Mouse (Mus musculus) heart, embryonic 15.5 days (tissue): ENCODE measurements at regions not wholly inside any gene's neighbourhood (a gene's known extent, or its start where the extent isn't known, plus 50 kb on each side); places are given as distances from the start of the nearest gene placed in this dataset.

ENCODE experiments used
- ATAC-seq: fragments of 200-750 bp; cut with Nextera tagmentation; replicated peaks from 2 replicates; pipeline ENCODE4 v1.8.0; 2017; ENCODE audit warnings: low read depth, moderate TSS enrichment; ENCODE audit not compliant: insufficient number of reproducible peaks, insufficient read depth, low FRiP score
- H3K27ac ChIP-seq: fragments of 300-500 bp; sonication (generic); 2 replicates; pipeline ENCODE4 v1.5.1; 2015; ENCODE audit warnings: mild to moderate bottlenecking, inconsistent platforms
- H3K27me3 ChIP-seq: fragments of 300-500 bp; sonication (generic); 2 replicates; pipeline ENCODE4 v1.6.1; 2015; ENCODE audit warnings: inconsistent platforms
- H3K36me3 ChIP-seq: fragments of 300-500 bp; sonication (generic); 2 replicates; pipeline ENCODE4 v1.6.1; 2015; ENCODE audit warnings: mild to moderate bottlenecking, inconsistent platforms
- H3K4me1 ChIP-seq: fragments of 300-500 bp; sonication (generic); replicated peaks from 2 replicates; pipeline ENCODE4 v1.6.1; 2015; ENCODE audit warnings: inconsistent platforms
- H3K4me2 ChIP-seq: fragments of 300-500 bp; sonication (generic); 2 replicates; pipeline ENCODE4 v1.6.1; 2015; ENCODE audit warnings: inconsistent platforms, mild to moderate bottlenecking, moderate library complexity
- H3K4me3 ChIP-seq: fragments of 300-500 bp; sonication (generic); 2 replicates; pipeline ENCODE4 v1.5.1; 2015; ENCODE audit warnings: mild to moderate bottlenecking, inconsistent platforms
- H3K9ac ChIP-seq: fragments of 300-500 bp; sonication (generic); 2 replicates; pipeline ENCODE4 v1.6.1; 2015; ENCODE audit warnings: mild to moderate bottlenecking, inconsistent platforms
- H3K9me3 ChIP-seq: fragments of 300-500 bp; sonication (generic); replicated peaks from 2 replicates; pipeline ENCODE4 v1.6.1; 2016; ENCODE audit warnings: inconsistent platforms
- WGBS: fragments of 180-500 bp; shearing (Covaris S2); methylation state at CpG from one replicate; pipeline ENCODE4 v1.1.7; 2015; ENCODE audit warnings: mixed read lengths; 5-methylcytosine and 5-hydroxymethylcytosine counted together

GRCm38 (mm10) chr8:26533444-26534421 lies 414.4 kb downstream of the Gm45692 start:
- Histone ChIP-seq H3K4me2 (peak overlapping the region; percentile 27; the same call in 1 of the 2 replicates), H3K4me1 (0 out of 2 replicates have a peak, but pooled peaks cover 6% of the 10 kb centered on the region), H3K27me3 (no peaks in the 10 kb centered on the region), H3K36me3 (no peaks in the 10 kb centered on the region), H3K27ac (no peak overlapping the region), H3K4me3 (no peak overlapping the region), H3K9ac (no peak overlapping the region), H3K9me3 (no peaks in the 10 kb centered on the region)
- no peak for ATAC-seq
- 37% methylated on average over 22 of the region's 22 CpGs for WGBS

- 23% methylated on average over 3 of the region's 3 CpGs for WGBS
Measured at GRCm38 (mm10) chr8:26535816-26536215, 416.5 kb downstream of the Gm45692 start.

GRCm38 (mm10) chr8:26553691-26554090 lies 423.4 kb upstream of the Zfp703 start:
- H3K9me3 ChIP-seq, result no peaks in the 10 kb centered on the region
- no peak overlapping the region for H3K27ac ChIP-seq
- H3K4me2 ChIP-seq, result no peak overlapping the region
- H3K36me3 ChIP-seq, result no peaks in the 10 kb centered on the region
- ATAC-seq, result no peak
- no peak overlapping the region for H3K4me3 ChIP-seq
- 75% methylated on average over 5 of the region's 5 CpGs for WGBS
- no peaks in the 10 kb centered on the region for H3K27me3 ChIP-seq
- no peak overlapping the region for H3K9ac ChIP-seq
- H3K4me1 ChIP-seq, result no peaks in the 10 kb centered on the region

More at GRCm38 (mm10) chr8:26535816-26536215, 416.5 kb downstream of the Gm45692 start:
- no peaks in the 10 kb centered on the region for H3K27me3 ChIP-seq
- 0 out of 2 replicates have a peak, but pooled peaks cover 6% of the 10 kb centered on the region for H3K4me1 ChIP-seq
- H3K36me3 ChIP-seq, result no peaks in the 10 kb centered on the region
- no peak overlapping the region for H3K9ac ChIP-seq
- no peak overlapping the region for H3K27ac ChIP-seq
- H3K4me3 ChIP-seq, result no peak overlapping the region
- H3K4me2 ChIP-seq, result no peak overlapping the region
- no peak for ATAC-seq
- no peaks in the 10 kb centered on the region for H3K9me3 ChIP-seq

GRCm38 (mm10) chr8:26559196-26559595 lies 417.9 kb upstream of the Zfp703 start:
- Histone ChIP-seq H3K4me3 (no peak overlapping the region), H3K9ac (no peak overlapping the region), H3K9me3 (no peaks in the 10 kb centered on the region), H3K4me2 (no peak overlapping the region), H3K27ac (no peak overlapping the region), H3K4me1 (peaks cover 3% of the 10 kb centered on the region; the same call in 1 of the 2 replicates), H3K36me3 (no peaks in the 10 kb centered on the region), H3K27me3 (no peaks in the 10 kb centered on the region)
- 68% methylated on average over 5 of the region's 5 CpGs for WGBS
- no peak for ATAC-seq

- Histone ChIP-seq H3K27me3 (no peaks in the 10 kb centered on the region), H3K27ac (no peak overlapping the region), H3K9ac (no peak overlapping the region), H3K9me3 (no peaks in the 10 kb centered on the region), H3K4me3 (no peak overlapping the region), H3K4me2 (no peak overlapping the region), H3K4me1 (peaks cover 3% of the 10 kb centered on the region; the same call in 1 of the 2 replicates), H3K36me3 (no peaks in the 10 kb centered on the region)
- no peak for ATAC-seq
- 78% methylated on average over 2 of the region's 2 CpGs for WGBS
Measured at GRCm38 (mm10) chr8:26563151-26563550, 414.0 kb upstream of the Zfp703 start.

- peaks cover 3% of the 10 kb centered on the region; the same call in 1 of the 2 replicates for H3K4me1 ChIP-seq
- no peak overlapping the region for H3K27ac ChIP-seq
- H3K9ac ChIP-seq, result no peak overlapping the region
- H3K4me2 ChIP-seq, result no peak overlapping the region
- H3K27me3 ChIP-seq, result no peaks in the 10 kb centered on the region
- ATAC-seq, result no peak
- 94% methylated on average over 2 of the region's 2 CpGs for WGBS
- no peaks in the 10 kb centered on the region for H3K9me3 ChIP-seq
- no peaks in the 10 kb centered on the region for H3K36me3 ChIP-seq
- H3K4me3 ChIP-seq, result no peak overlapping the region
Measured at GRCm38 (mm10) chr8:26564254-26564653, 412.9 kb upstream of the Zfp703 start.

GRCm38 (mm10) chr8:26568423-26569060 lies 408.6 kb upstream of the Zfp703 start:
- no peak overlapping the region for H3K4me3 ChIP-seq
- H3K4me2 ChIP-seq, result no peak overlapping the region
- no peaks in the 10 kb centered on the region for H3K36me3 ChIP-seq
- no peak overlapping the region for H3K27ac ChIP-seq
- H3K9me3 ChIP-seq, result no peaks in the 10 kb centered on the region
- no peak overlapping the region for H3K9ac ChIP-seq
- no peaks in the 10 kb centered on the region for H3K27me3 ChIP-seq
- WGBS, result 70% methylated on average over 15 of the region's 15 CpGs
- no peaks in the 10 kb centered on the region for H3K4me1 ChIP-seq
- ATAC-seq, result no peak

GRCm38 (mm10) chr8:26588841-26589240 lies 388.3 kb upstream of the Zfp703 start:
- Histone ChIP-seq H3K9me3 (no peaks in the 10 kb centered on the region), H3K4me2 (no peak overlapping the region), H3K27me3 (no peaks in the 10 kb centered on the region), H3K4me3 (no peak overlapping the region), H3K9ac (no peak overlapping the region), H3K4me1 (no peaks in the 10 kb centered on the region), H3K36me3 (no peaks in the 10 kb centered on the region), H3K27ac (no peak overlapping the region)
- 70% methylated on average over 1 of the region's 1 CpGs for WGBS
- no peak for ATAC-seq

- WGBS, result 73% methylated on average over 2 of the region's 2 CpGs
- no peaks in the 10 kb centered on the region for H3K9me3 ChIP-seq
- H3K4me3 ChIP-seq, result no peak overlapping the region
- no peak overlapping the region for H3K9ac ChIP-seq
- H3K27ac ChIP-seq, result no peak overlapping the region
- ATAC-seq, result no peak
- no peaks in the 10 kb centered on the region for H3K4me1 ChIP-seq
- H3K36me3 ChIP-seq, result no peaks in the 10 kb centered on the region
- H3K27me3 ChIP-seq, result no peaks in the 10 kb centered on the region
- no peak overlapping the region for H3K4me2 ChIP-seq
Measured at GRCm38 (mm10) chr8:26590591-26591212, 386.4 kb upstream of the Zfp703 start.

GRCm38 (mm10) chr8:26591266-26591665 lies 385.9 kb upstream of the Zfp703 start:
- no peaks in the 10 kb centered on the region for H3K36me3 ChIP-seq

More at GRCm38 (mm10) chr8:26591266-26591665, 385.9 kb upstream of the Zfp703 start:
- Histone ChIP-seq H3K27me3 (no peaks in the 10 kb centered on the region), H3K4me3 (no peak overlapping the region), H3K4me1 (no peaks in the 10 kb centered on the region), H3K9ac (no peak overlapping the region), H3K27ac (no peak overlapping the region), H3K9me3 (no peaks in the 10 kb centered on the region), H3K4me2 (no peak overlapping the region)
- ATAC-seq, result no peak
- 65% methylated on average over 3 of the region's 3 CpGs for WGBS
